ENCODE assay signal across 25 mouse cellular contexts in genomic region chr2:82847271-82847670, GRCm38 (mm10).
DNase-seq lines count a peak whose midpoint lies in the region; ATAC-seq lines count a peak whose summit lies in the region.
"Had no signal": no experiment of that assay in that cellular context is flagged by ENCODE, and none has a peak within 500 bp of the region (broad histone marks: within the 10 kb centered on the region; RNA-seq: fewer than 3 reads in every experiment).

No protein-coding gene starts in this region.

- H3K4me1 ChIP-seq in midbrain, embryonic 11.5 days (ENCODE audit: control insufficient read depth, insufficient read depth, low read length): no peaks in the 10 kb centered on the region
- H3K4me1 ChIP-seq in midbrain, embryonic 10.5 days: peaks cover 15% of the 10 kb centered on the region
- H3K4me1 ChIP-seq in hindbrain, embryonic 12.5 days: peaks cover 3% of the 10 kb centered on the region
- peaks cover 14% of the 10 kb centered on the region for H3K4me1 ChIP-seq in midbrain, embryonic 13.5 days (replicated peaks)
- H3K4me1 ChIP-seq: embryonic facial prominence, embryonic 12.5 days; heart, embryonic 15.5 days; limb, embryonic 10.5 days; liver, embryonic 15.5 days; lung, embryonic 15.5 days; megakaryocyte, embryonic 14.5 days; neural tube, embryonic 12.5 days had no signal

- no peak overlapping the region for H3K27ac ChIP-seq in midbrain, embryonic 11.5 days (ENCODE audit: low read depth, low read length)
- no peak overlapping the region for H3K27ac ChIP-seq in midbrain, embryonic 10.5 days (replicated peaks)
- no peak overlapping the region for H3K27ac ChIP-seq in hindbrain, embryonic 12.5 days
- no peak overlapping the region for H3K27ac ChIP-seq in midbrain, embryonic 13.5 days
- H3K27ac ChIP-seq: embryonic facial prominence, embryonic 12.5 days; gastrocnemius, adult 2 months; heart, embryonic 15.5 days; limb, embryonic 10.5 days; liver, embryonic 15.5 days; lung, embryonic 15.5 days; neural tube, embryonic 12.5 days; stomach, postnatal 0 days had no signal

- no peak overlapping the region for H3K4me2 ChIP-seq in midbrain, embryonic 11.5 days
- H3K4me2 ChIP-seq in hindbrain, embryonic 12.5 days (replicated peaks): no peak overlapping the region
- no peak overlapping the region for H3K4me2 ChIP-seq in midbrain, embryonic 13.5 days (replicated peaks)
- H3K4me2 ChIP-seq: embryonic facial prominence, embryonic 12.5 days; heart, embryonic 15.5 days; liver, embryonic 15.5 days; lung, embryonic 15.5 days; neural tube, embryonic 12.5 days had no signal

- 45% methylated on average over 3 of the region's 3 CpGs for WGBS in midbrain, embryonic 11.5 days
- WGBS in midbrain, embryonic 10.5 days: 61% methylated on average over 3 of the region's 3 CpGs
- WGBS in hindbrain, embryonic 12.5 days: 37% methylated on average over 3 of the region's 3 CpGs
- WGBS in midbrain, embryonic 13.5 days: 15% methylated on average over 3 of the region's 3 CpGs

- H3K36me3 ChIP-seq in midbrain, embryonic 11.5 days (ENCODE audit: control insufficient read depth, insufficient read depth, low read length): no peaks in the 10 kb centered on the region
- H3K36me3 ChIP-seq in midbrain, embryonic 10.5 days: no peaks in the 10 kb centered on the region
- no peaks in the 10 kb centered on the region for H3K36me3 ChIP-seq in hindbrain, embryonic 12.5 days
- H3K36me3 ChIP-seq in midbrain, embryonic 13.5 days: no peaks in the 10 kb centered on the region
- H3K36me3 ChIP-seq: embryonic facial prominence, embryonic 12.5 days; heart, embryonic 15.5 days; limb, embryonic 10.5 days; liver, embryonic 15.5 days; lung, embryonic 15.5 days; neural tube, embryonic 12.5 days had no signal

- H3K9me3 ChIP-seq in midbrain, embryonic 11.5 days (ENCODE audit: control insufficient read depth, low read length): no peaks in the 10 kb centered on the region
- no peaks in the 10 kb centered on the region for H3K9me3 ChIP-seq in midbrain, embryonic 10.5 days (replicated peaks)
- no peaks in the 10 kb centered on the region for H3K9me3 ChIP-seq in hindbrain, embryonic 12.5 days (replicated peaks)
- H3K9me3 ChIP-seq in midbrain, embryonic 13.5 days: no peaks in the 10 kb centered on the region
- H3K9me3 ChIP-seq: embryonic facial prominence, embryonic 12.5 days; heart, embryonic 15.5 days; limb, embryonic 10.5 days; liver, embryonic 15.5 days; lung, embryonic 15.5 days; neural tube, embryonic 12.5 days had no signal

- ATAC-seq in midbrain, embryonic 11.5 days (ENCODE audit: low FRiP score): peak; percentile 74; the same call in 1 of the 2 replicates
- 0 out of 2 replicates have a peak, but pooled peaks have one; percentile 63 for ATAC-seq in hindbrain, embryonic 12.5 days (ENCODE audit: low FRiP score)
- peak; percentile 71 for ATAC-seq in midbrain, embryonic 13.5 days
- ATAC-seq: CD4-positive, CD25-positive, alpha-beta regulatory T cell, adult 4 months had no signal

- no peak overlapping the region for H3K9ac ChIP-seq in midbrain, embryonic 11.5 days (ENCODE audit: low read length)
- no peak overlapping the region for H3K9ac ChIP-seq in hindbrain, embryonic 12.5 days
- H3K9ac ChIP-seq in midbrain, embryonic 13.5 days (replicated peaks): no peak overlapping the region
- H3K9ac ChIP-seq: embryonic facial prominence, embryonic 12.5 days; heart, embryonic 15.5 days; liver, embryonic 15.5 days; lung, embryonic 15.5 days; neural tube, embryonic 12.5 days had no signal

- H3K4me3 ChIP-seq in midbrain, embryonic 11.5 days (ENCODE audit: low read depth, low read length): no peak overlapping the region
- no peak overlapping the region for H3K4me3 ChIP-seq in midbrain, embryonic 10.5 days
- H3K4me3 ChIP-seq in hindbrain, embryonic 12.5 days: no peak overlapping the region
- no peak overlapping the region for H3K4me3 ChIP-seq in midbrain, embryonic 13.5 days (replicated peaks)
- H3K4me3 ChIP-seq: embryonic facial prominence, embryonic 12.5 days; gastrocnemius, adult 2 months; heart, embryonic 15.5 days; limb, embryonic 10.5 days; liver, embryonic 15.5 days; lung, embryonic 15.5 days; megakaryocyte, embryonic 14.5 days; neural tube, embryonic 12.5 days had no signal

- no peak for DNase-seq in midbrain, embryonic 11.5 days (ENCODE audit: low spot score, missing footprints)
- DNase-seq in midbrain, embryonic 10.5 days (ENCODE audit: low spot score): no peak
- no peak for DNase-seq in adrenal gland, adult 8-10 months
- no peak for DNase-seq in adrenal gland, adult (ENCODE audit: inconsistent age in 2 of 2, low spot score in 1 of 2)
- no peak for DNase-seq in gastrocnemius, adult 18-20 months (ENCODE audit: low spot score)
- DNase-seq: adrenal gland, postnatal 10 days; cerebellum, adult 9-10 months; gastrocnemius, adult 2 months; heart, postnatal 36 days; kidney, adult 8-10 months; kidney, postnatal 10 days; liver; lung, postnatal 36 days; right cerebral cortex, postnatal 14 days had no signal

- H3K27me3 ChIP-seq in midbrain, embryonic 11.5 days (ENCODE audit: control insufficient read depth, insufficient read depth, low read length): no peaks in the 10 kb centered on the region
- H3K27me3 ChIP-seq in midbrain, embryonic 10.5 days (ENCODE audit: low read depth, poor library complexity, severe bottlenecking): no peaks in the 10 kb centered on the region
- no peaks in the 10 kb centered on the region for H3K27me3 ChIP-seq in hindbrain, embryonic 12.5 days
- H3K27me3 ChIP-seq in midbrain, embryonic 13.5 days: no peaks in the 10 kb centered on the region
- H3K27me3 ChIP-seq: embryonic facial prominence, embryonic 12.5 days; heart, embryonic 15.5 days; liver, embryonic 15.5 days; lung, embryonic 15.5 days; megakaryocyte, embryonic 14.5 days; neural tube, embryonic 12.5 days had no signal
